10 mouse cellular contexts compared by ENCODE assay signal in the genomic region with DNA sequence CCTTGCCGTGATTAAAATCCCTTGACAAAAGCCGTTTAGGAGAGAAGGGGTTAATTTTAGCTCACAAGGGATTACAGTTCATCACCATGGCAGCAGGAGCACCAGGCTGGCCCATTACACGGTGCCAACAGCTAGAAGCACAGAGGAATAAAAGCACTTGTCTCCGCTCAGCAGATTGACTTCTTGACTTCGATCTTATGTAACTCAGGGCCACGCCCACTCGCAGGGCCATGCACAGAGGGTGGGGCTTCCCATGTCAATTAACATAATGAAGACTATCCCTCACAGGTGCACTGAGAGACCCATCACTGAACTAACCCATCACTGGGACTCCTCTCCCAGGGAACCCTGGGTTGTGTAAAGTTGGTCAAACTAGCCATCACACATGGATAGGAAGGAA. TPM values are rescaled to one million over a fixed set of nuclear protein-coding genes. Genes with fewer than 3 reads are reported as not detected.
DNase-seq lines count a peak whose midpoint lies in the region; ATAC-seq lines count a peak whose summit lies in the region.
"Had no signal": no experiment of that assay in that cellular context is flagged by ENCODE, and none has a peak within 500 bp of the region (broad histone marks: within the 10 kb centered on the region; RNA-seq: fewer than 3 reads in every experiment).

No protein-coding gene starts in this region.

- peaks cover 22% of the 10 kb centered on the region for H3K4me1 ChIP-seq in kidney, embryonic 15.5 days

- ATAC-seq in kidney, embryonic 15.5 days (replicated peaks; ENCODE audit: low FRiP score): no peak
- no peak for ATAC-seq in frontal cortex, adult (ENCODE audit: low TSS enrichment)

- no peaks in the 10 kb centered on the region for H3K27me3 ChIP-seq in kidney, embryonic 15.5 days

- H3K9me3 ChIP-seq in kidney, embryonic 15.5 days (replicated peaks): no peaks in the 10 kb centered on the region

- H3K36me3 ChIP-seq in kidney, embryonic 15.5 days: no peaks in the 10 kb centered on the region

- H3K4me3 ChIP-seq in kidney, embryonic 15.5 days (replicated peaks): no peak overlapping the region
- H3K4me3 ChIP-seq: myocyte had no signal

- peak; percentile 17 for DNase-seq in kidney, adult 18-20 months
- DNase-seq in cerebellum, adult 8-10 months: peak; percentile 72
- DNase-seq in induced T-regulatory cell, adult 2 months (ENCODE audit: low read depth): peak; percentile 17
- DNase-seq in neural tube, embryonic 10.5 days (ENCODE audit: extremely low spot score, low spot score): peak; percentile 31
- no peak for DNase-seq in left cerebral cortex, adult 8-10 months (ENCODE audit: low spot score in 2 of 2)
- DNase-seq in adrenal gland, postnatal 25 days: no peak

- H3K27ac ChIP-seq in kidney, embryonic 15.5 days: no peak overlapping the region

- 58% methylated on average over 7 of the region's 7 CpGs for WGBS in kidney, embryonic 15.5 days

- no peak overlapping the region for H3K9ac ChIP-seq in kidney, embryonic 15.5 days

- no peak overlapping the region for H3K4me2 ChIP-seq in kidney, embryonic 15.5 days

RNA-seq across cellular contexts. Expression of a gene that starts 7.9 kb away (rescaled TPM):
- polyA plus RNA-seq in kidney, embryonic 15.5 days (2015; fragmentation: Nextera tagmentation; extraction: Ambion mirVana): 15.7 and 17.5 TPM in 2 replicates
- total RNA-seq in left cerebral cortex, adult 8-10 months (2022): 10 to 100 TPM; 28.3 to 31.4 (median 30.0) TPM
- total RNA-seq in adrenal gland, postnatal 25 days (2021): 16.7 and 22.8 TPM in 2 replicates

RNA-seq across cellular contexts. Expression of a gene that starts 8.6 kb away (rescaled TPM):
- 0.04 TPM in 2 replicates for polyA plus RNA-seq in kidney, embryonic 15.5 days (2015; fragmentation: Nextera tagmentation; extraction: Ambion mirVana)
- total RNA-seq in left cerebral cortex, adult 8-10 months (2022): under 1 TPM; 0.07 to 0.28 (median 0.10) TPM
- total RNA-seq in adrenal gland, postnatal 25 days (2021): 0.06 TPM in 1 of 2 replicates, not detected in the other
- total RNA-seq: hematopoietic stem cell, adult 5-6 weeks had no signal
- polyA plus RNA-seq: myocyte had no signal

Comparison
In these comparisons a context has a peak if more than half of its experiments do, and no peak if none do; other contexts are left out.
1. DNase-seq: peak in kidney, adult 18-20 months (single experiment), cerebellum, adult 8-10 months (single experiment), induced T-regulatory cell, adult 2 months (single experiment) and neural tube, embryonic 10.5 days (single experiment); none in left cerebral cortex, adult 8-10 months (0 of 2) and adrenal gland, postnatal 25 days (single experiment).